Mouse (Mus musculus): ENCODE data around the gene Cptp. TPM values are rescaled to one million over a fixed set of nuclear protein-coding genes. Genes with fewer than 3 reads are reported as not detected.

Gene Cptp
- polyA plus RNA-seq, 1 experiment from 2014 or later: 7.5 TPM

GRCm38 (mm10) chr4:155896461-155896860, 27.2 kb upstream of the Cptp start:
- Histone ChIP-seq H3K27ac (replicated peaks) (no peak overlapping the region), H3K4me2 (no peak overlapping the region), H3K4me3 (replicated peaks) (no peak overlapping the region), H3K36me3 (replicated peaks) (peaks cover 51% of the 10 kb centered on the region), H3K9me3 (replicated peaks) (no peaks in the 10 kb centered on the region), H3K9ac (no peak overlapping the region), H3K4me1 (replicated peaks) (peaks cover 38% of the 10 kb centered on the region), H3K27me3 (no peaks in the 10 kb centered on the region)
- ATAC-seq (ENCODE audit: insufficient read depth): no peak
- WGBS (ENCODE audit: insufficient replicate concordance): 89% methylated on average over 12 of the region's 12 CpGs

GRCm38 (mm10) chr4:155895826-155896225, 26.6 kb upstream of the Cptp start:
- no peaks in the 10 kb centered on the region for H3K9me3 ChIP-seq (replicated peaks)
- H3K9ac ChIP-seq: no peak overlapping the region
- peaks cover 44% of the 10 kb centered on the region for H3K36me3 ChIP-seq (replicated peaks)
- no peaks in the 10 kb centered on the region for H3K27me3 ChIP-seq
- WGBS (ENCODE audit: insufficient replicate concordance): 81% methylated on average over 4 of the region's 4 CpGs
- H3K4me3 ChIP-seq (replicated peaks): no peak overlapping the region
- H3K4me1 ChIP-seq (replicated peaks): peaks cover 45% of the 10 kb centered on the region
- no peak overlapping the region for H3K4me2 ChIP-seq
- H3K27ac ChIP-seq (replicated peaks): no peak overlapping the region
- ATAC-seq (ENCODE audit: insufficient read depth): no peak

- peak overlapping the region; percentile 77 for H3K27ac ChIP-seq (replicated peaks)
- no peak overlapping the region for H3K4me3 ChIP-seq (replicated peaks)
- H3K4me2 ChIP-seq: peak overlapping the region; percentile 100
- 59% methylated on average over 6 of the region's 6 CpGs for WGBS (ENCODE audit: insufficient replicate concordance)
- H3K9ac ChIP-seq: no peak overlapping the region
- H3K27me3 ChIP-seq: no peaks in the 10 kb centered on the region
- H3K36me3 ChIP-seq (replicated peaks): peaks cover 39% of the 10 kb centered on the region
- peaks cover 51% of the 10 kb centered on the region for H3K4me1 ChIP-seq (replicated peaks)
- H3K9me3 ChIP-seq (replicated peaks): no peaks in the 10 kb centered on the region
- ATAC-seq (ENCODE audit: insufficient read depth): no peak
These were observed 26.0 kb upstream of the Cptp start for GRCm38 (mm10) chr4:155895216-155895615.

- peak overlapping the region; percentile 92 for H3K4me3 ChIP-seq (replicated peaks)
- 10% methylated on average over 8 of the region's 8 CpGs for WGBS (ENCODE audit: insufficient replicate concordance)
- H3K27ac ChIP-seq (replicated peaks): peak overlapping the region; percentile 77
- H3K4me2 ChIP-seq: peak overlapping the region; percentile 100
- H3K27me3 ChIP-seq: no peaks in the 10 kb centered on the region
- peaks cover 39% of the 10 kb centered on the region for H3K36me3 ChIP-seq (replicated peaks)
- ATAC-seq (ENCODE audit: insufficient read depth): peak; percentile 33
- H3K9me3 ChIP-seq (replicated peaks): no peaks in the 10 kb centered on the region
- H3K9ac ChIP-seq: peak overlapping the region; percentile 35; the same call in 1 of the 2 replicates
- H3K4me1 ChIP-seq (replicated peaks): peaks cover 53% of the 10 kb centered on the region
These were observed 25.2 kb upstream of the Cptp start for GRCm38 (mm10) chr4:155894311-155894881.

GRCm38 (mm10) chr4:155893212-155893690, 24.0 kb upstream of the Cptp start:
- H3K9me3 ChIP-seq (replicated peaks): no peaks in the 10 kb centered on the region
- H3K4me2 ChIP-seq: peak overlapping the region; percentile 100
- H3K36me3 ChIP-seq (replicated peaks): peaks cover 39% of the 10 kb centered on the region
- peak overlapping the region; percentile 91; the same call in 1 of the 2 replicates for H3K9ac ChIP-seq
- H3K4me1 ChIP-seq (replicated peaks): peaks cover 53% of the 10 kb centered on the region
- 68% methylated on average over 8 of the region's 8 CpGs for WGBS (ENCODE audit: insufficient replicate concordance)
- ATAC-seq (ENCODE audit: insufficient read depth): no peak
- H3K4me3 ChIP-seq (replicated peaks): peak overlapping the region; percentile 92
- no peaks in the 10 kb centered on the region for H3K27me3 ChIP-seq
- peak overlapping the region; percentile 77; the same call in 1 of the 2 replicates for H3K27ac ChIP-seq (replicated peaks)

- H3K4me2 ChIP-seq: peak overlapping the region; percentile 100
- peaks cover 40% of the 10 kb centered on the region for H3K36me3 ChIP-seq (replicated peaks)
- H3K4me3 ChIP-seq (replicated peaks): peak overlapping the region; percentile 92
- peak overlapping the region; percentile 91 for H3K9ac ChIP-seq
- peak; percentile 16 for ATAC-seq (ENCODE audit: insufficient read depth)
- 3% methylated on average over 37 of the region's 37 CpGs for WGBS (ENCODE audit: insufficient replicate concordance)
- peak overlapping the region; percentile 95 for H3K27ac ChIP-seq (replicated peaks)
- H3K27me3 ChIP-seq: no peaks in the 10 kb centered on the region
- H3K4me1 ChIP-seq (replicated peaks): peaks cover 53% of the 10 kb centered on the region
- no peaks in the 10 kb centered on the region for H3K9me3 ChIP-seq (replicated peaks)
These were observed 23.4 kb upstream of the Cptp start for GRCm38 (mm10) chr4:155892438-155893211.

GRCm38 (mm10) chr4:155892017-155892416, 22.8 kb upstream of the Cptp start:
- Histone ChIP-seq H3K27ac (replicated peaks) (peak overlapping the region; percentile 95), H3K27me3 (no peaks in the 10 kb centered on the region), H3K9ac (peak overlapping the region; percentile 91), H3K9me3 (replicated peaks) (no peaks in the 10 kb centered on the region), H3K4me2 (peak overlapping the region; percentile 100), H3K4me3 (replicated peaks) (peak overlapping the region; percentile 92), H3K4me1 (replicated peaks) (peaks cover 53% of the 10 kb centered on the region), H3K36me3 (replicated peaks) (peaks cover 44% of the 10 kb centered on the region)
- ATAC-seq (ENCODE audit: insufficient read depth): peak; percentile 91
- WGBS (ENCODE audit: insufficient replicate concordance): under 1% methylated on average over 56 of the region's 56 CpGs

- Histone ChIP-seq H3K4me2 (peak within 1 kb of the TSS; percentile 100), H3K36me3 (replicated peaks) (peaks cover 44% of the 10 kb centered on the region), H3K27ac (replicated peaks) (peak within 1 kb of the TSS; percentile 95), H3K9me3 (replicated peaks) (no peaks in the 10 kb centered on the region), H3K9ac (peak within 1 kb of the TSS; percentile 91), H3K4me1 (replicated peaks) (peaks cover 53% of the 10 kb centered on the region), H3K27me3 (no peaks in the 10 kb centered on the region), H3K4me3 (replicated peaks) (peak within 1 kb of the TSS; percentile 92)
- under 1% methylated on average over 52 of the region's 52 CpGs for WGBS (ENCODE audit: insufficient replicate concordance)
- peak; percentile 86 for ATAC-seq (ENCODE audit: insufficient read depth)
These were observed 22.3 kb upstream of the Cptp start, which contains the start of the genes Pusl1 and Acap3 for GRCm38 (mm10) chr4:155891551-155892001. Gene Pusl1, minus strand, starts transcription at chr4:155891781. Gene Acap3, plus strand, starts transcription at chr4:155891822.

- no peak for ATAC-seq (ENCODE audit: insufficient read depth)
- Histone ChIP-seq H3K4me3 (replicated peaks) (peak overlapping the region; percentile 92), H3K27ac (replicated peaks) (0 out of 2 replicates have a peak overlapping the region, but pooled peaks have one; percentile 2), H3K27me3 (no peaks in the 10 kb centered on the region), H3K4me2 (peak overlapping the region; percentile 100), H3K9me3 (replicated peaks) (no peaks in the 10 kb centered on the region), H3K9ac (peak overlapping the region; percentile 64), H3K4me1 (replicated peaks) (peaks cover 53% of the 10 kb centered on the region), H3K36me3 (replicated peaks) (peaks cover 44% of the 10 kb centered on the region)
- WGBS (ENCODE audit: insufficient replicate concordance): under 1% methylated on average over 34 of the region's 34 CpGs
These were observed 21.8 kb upstream of the Cptp start for GRCm38 (mm10) chr4:155891011-155891471.

GRCm38 (mm10) chr4:155889316-155889715, 20.1 kb upstream of the Cptp start:
- WGBS (ENCODE audit: insufficient replicate concordance): 80% methylated on average over 5 of the region's 5 CpGs
- Histone ChIP-seq H3K27me3 (no peaks in the 10 kb centered on the region), H3K4me1 (replicated peaks) (peaks cover 38% of the 10 kb centered on the region), H3K9ac (no peak overlapping the region), H3K9me3 (replicated peaks) (no peaks in the 10 kb centered on the region), H3K36me3 (replicated peaks) (peaks cover 55% of the 10 kb centered on the region), H3K4me2 (no peak overlapping the region; the same call in 1 of the 2 replicates), H3K4me3 (replicated peaks) (no peak overlapping the region), H3K27ac (replicated peaks) (no peak overlapping the region)
- ATAC-seq (ENCODE audit: insufficient read depth): no peak

- Histone ChIP-seq H3K9ac (no peak overlapping the region), H3K4me2 (no peak overlapping the region), H3K4me1 (replicated peaks) (peaks cover 26% of the 10 kb centered on the region), H3K4me3 (replicated peaks) (no peak overlapping the region), H3K9me3 (replicated peaks) (no peaks in the 10 kb centered on the region), H3K27ac (replicated peaks) (no peak overlapping the region), H3K36me3 (replicated peaks) (peaks cover 55% of the 10 kb centered on the region), H3K27me3 (no peaks in the 10 kb centered on the region)
- 95% methylated on average over 9 of the region's 9 CpGs for WGBS (ENCODE audit: insufficient replicate concordance)
- ATAC-seq (ENCODE audit: insufficient read depth): no peak
These were observed 18.9 kb upstream of the Cptp start for GRCm38 (mm10) chr4:155888181-155888580.
